Mouse (Mus musculus): ENCODE measurements around the gene Sept9.

- no peak for TF ChIP-seq POLR2A (IDR thresholded peaks at IDR 0.05; ENCODE audit: borderline replicate concordance, insufficient read depth, low read length)
- no peak for TF ChIP-seq CTCF (IDR thresholded peaks at IDR 0.05; ENCODE audit: borderline replicate concordance, insufficient read depth, low read depth, low read length)
Measured at GRCm38 (mm10) chr11:117327633-117328032, 128.2 kb downstream of the Sept9 start.

All from cerebellum, adult 2 months (tissue).